Mouse (Mus musculus) heart, postnatal 36 days (tissue): ENCODE measurements around the gene Gprc6a. TPM values are rescaled to one million over a fixed set of nuclear protein-coding genes. Genes with fewer than 3 reads are reported as not detected.

Experiments
- DNase-seq, 2 experiments: peaks; one replicate each; pipeline ENCODE4 v3.0.0; 2021 to 2022
- intact Hi-C: fragments of 180-260 bp; cut with DNase I; formaldehyde crosslinking; loops from one replicate; pipeline ENCODE4 v1.15.1; 2025
- total RNA-seq, 2 experiments: library from RNA; stranded (reverse); gene quantifications; 2 replicates each; pipeline ENCODE4 v1.2.3; 2021

Gprc6a gene
- not detected for total RNA-seq

DNA sequence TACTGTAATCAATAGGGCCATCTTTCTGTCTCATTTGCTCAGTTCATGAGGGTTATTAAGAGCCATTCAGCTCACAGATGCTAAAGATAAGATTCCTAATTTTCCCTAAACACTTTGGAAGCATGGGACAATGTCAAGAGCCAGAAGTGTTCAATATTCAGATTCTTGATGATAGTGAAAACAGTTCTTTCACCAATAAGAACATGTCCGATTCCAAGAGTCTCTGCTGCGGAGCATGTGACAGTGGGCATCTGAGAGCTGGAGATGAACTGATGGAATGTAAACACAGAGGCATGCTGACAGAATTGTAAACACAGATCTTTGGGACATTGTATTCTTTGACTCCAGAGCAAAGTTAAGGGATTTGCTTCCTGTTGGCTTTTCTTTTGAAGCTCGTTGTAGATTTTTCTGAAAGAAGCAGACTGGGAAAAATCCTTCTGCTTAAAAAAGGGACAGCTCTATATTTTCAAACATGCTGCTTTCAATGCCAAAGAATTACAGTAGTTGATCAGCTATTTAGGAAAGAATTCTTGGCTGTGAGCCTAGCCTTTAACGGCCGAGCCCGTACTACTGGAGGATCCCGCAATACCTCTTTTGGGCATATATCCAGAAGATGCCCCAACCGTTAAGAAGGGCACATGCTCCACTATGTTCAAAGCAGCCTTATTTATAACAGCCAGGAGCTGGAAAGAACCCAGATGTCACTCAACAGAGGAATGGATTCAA lies at the start of gene Gprc6a:
TSS of gene Gprc6a (minus strand) at position 51 of the 726 bp plus-strand sequence.
- DNase-seq, result no peak
- intact Hi-C loops, result no loop called here

DNA sequence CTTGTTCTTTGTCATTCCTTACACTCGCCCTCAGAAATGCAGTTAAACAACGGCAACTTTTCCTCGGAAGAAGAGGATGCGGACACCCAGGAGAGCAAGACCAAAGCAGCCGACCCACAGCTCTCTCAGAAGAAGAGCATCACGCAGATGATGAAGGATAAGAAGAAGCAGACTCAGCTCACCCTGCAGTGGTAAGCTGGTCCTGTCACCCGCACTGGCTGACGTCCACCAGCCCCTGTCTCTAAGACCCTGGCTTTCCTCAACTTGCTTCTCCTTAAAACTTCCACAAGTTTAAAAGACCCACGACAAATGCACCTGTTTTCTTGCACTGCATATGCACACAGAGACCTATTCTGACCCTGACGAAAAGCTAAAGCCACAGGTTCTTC lies 47.0 kb upstream of the Gprc6a start:
- no peak for DNase-seq
- intact Hi-C loops, result no loop called here

GRCm38 (mm10) chr10:51677548-51678250 lies 46.4 kb upstream of the Gprc6a start, which contains the start of gene Rfx6:
Gene Rfx6, plus strand, starts transcription at chr10:51677756.
- DNase-seq, result no peak
- intact Hi-C loops, result no loop called here

DNA sequence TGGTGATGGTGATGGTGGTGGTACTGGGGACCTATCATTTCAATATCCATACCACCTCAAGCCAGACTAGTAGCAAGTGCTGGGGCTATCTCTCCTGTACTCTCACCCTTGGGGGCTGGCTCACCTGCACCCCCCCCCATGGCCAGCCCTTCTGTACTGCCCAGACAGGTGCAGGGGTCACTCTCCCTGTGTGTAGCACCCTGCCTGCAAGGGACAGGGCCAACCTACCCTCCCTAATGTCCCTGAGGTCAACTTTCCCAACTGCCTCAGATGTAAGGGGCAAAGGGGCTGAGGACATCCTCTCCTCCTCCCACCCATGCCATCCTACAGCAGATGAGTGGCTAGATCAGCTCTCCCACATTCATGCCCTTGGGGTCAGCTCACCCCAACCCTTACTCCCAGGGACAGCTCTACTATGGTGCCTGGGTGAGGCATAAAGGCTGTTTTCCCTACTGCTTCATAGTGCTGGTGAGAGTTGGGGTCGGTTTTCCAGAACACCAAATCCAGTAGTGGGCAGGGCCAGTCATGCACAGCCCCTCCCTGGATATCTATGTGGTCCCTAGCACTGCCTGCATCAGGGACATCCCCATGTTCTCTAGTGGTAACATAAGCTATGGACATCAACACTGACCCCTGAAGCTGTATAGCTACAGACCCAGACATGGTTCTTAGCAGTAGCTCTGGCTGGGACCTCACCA lies 41.0 kb upstream of the Gprc6a start:
- DNase-seq, result no peak

DNA sequence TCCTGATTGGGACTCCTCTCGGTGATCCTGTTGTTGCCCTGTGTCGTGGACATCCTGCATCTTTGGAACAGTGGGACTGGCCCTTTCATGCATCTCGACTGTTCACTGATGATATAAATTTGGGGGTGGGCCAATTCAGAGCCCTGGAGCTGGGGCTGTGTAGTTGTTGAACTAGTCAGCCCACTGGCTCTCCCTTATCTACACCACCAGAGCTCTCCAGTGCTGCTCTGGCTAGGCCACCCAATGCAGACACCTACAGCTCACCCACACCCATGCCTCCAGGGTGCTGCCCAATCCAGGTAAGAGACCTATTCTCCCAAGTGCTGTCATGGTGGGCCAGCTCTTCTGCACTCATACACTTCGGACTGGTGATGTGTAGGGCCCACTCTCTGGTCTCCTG lies 40.3 kb upstream of the Gprc6a start:
- no peak for DNase-seq
- intact Hi-C loops, result no loop called here

More for the DNA sequence above, 41.0 kb upstream of the Gprc6a start:
- intact Hi-C loops, result no loop called here

- no peak for DNase-seq
- intact Hi-C loops, result no loop called here
Measured at GRCm38 (mm10) chr10:51669334-51669733, 38.1 kb upstream of the Gprc6a start.

- DNase-seq, result no peak
- intact Hi-C loops, result loop anchor here (5.0 kb wide), 2 partner anchors 60 to 105 kb away; no protein-coding TSS in a partner anchor
Measured at GRCm38 (mm10) chr10:51657324-51657723, 26.1 kb upstream of the Gprc6a start.

DNA sequence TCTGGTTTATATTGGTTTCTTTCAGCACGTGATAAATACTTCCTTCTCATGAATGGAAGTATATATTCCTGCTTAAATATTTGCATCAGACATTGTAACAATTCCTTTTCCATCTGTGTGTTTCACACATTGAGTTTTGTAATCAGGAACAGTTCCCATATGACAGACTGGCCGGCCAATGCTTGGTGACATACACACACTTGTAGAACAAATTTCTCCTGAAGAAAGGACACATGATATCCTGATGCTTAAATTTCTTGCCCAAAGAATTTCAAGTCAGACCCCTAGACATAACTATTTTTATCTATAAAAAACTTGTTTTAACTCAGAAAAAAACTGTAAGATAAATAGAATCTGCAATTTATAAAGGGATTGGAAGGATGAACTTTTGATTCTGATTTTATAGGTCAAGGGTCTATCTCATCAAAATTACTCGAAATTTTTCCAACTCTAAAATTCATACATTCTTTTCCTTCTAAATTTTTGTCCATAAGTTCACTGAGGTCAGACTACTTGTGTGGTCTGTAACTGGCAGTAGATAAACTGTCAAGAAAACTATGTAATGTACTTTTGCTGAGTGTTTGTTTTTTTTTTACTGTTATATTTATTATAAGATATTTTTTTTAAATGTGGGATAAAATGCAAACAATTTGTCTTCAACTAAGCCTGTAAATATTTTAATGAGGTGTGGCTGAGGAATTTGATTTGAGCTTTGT lies 18.4 kb upstream of the Gprc6a start:
- no peak for DNase-seq
- intact Hi-C loops, result no loop called here

DNA sequence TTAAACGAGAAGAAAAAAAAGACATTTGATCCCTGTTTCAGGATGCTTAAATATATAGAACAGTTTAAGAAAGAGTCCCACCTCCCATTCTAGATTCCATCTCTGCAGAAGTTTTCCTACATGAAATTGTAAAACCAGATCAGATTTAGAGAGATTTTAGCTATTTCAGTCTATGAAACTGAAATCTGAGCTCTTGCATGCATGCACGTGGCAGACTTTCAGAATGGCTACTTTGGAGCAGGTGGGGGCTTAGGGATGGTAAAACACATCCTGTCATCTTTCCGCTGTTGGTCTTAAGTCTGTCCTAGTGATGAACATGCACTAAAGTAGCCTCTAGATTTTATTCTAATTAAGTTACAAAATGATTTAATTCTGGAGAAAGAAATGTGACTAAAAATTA lies 10.1 kb downstream of the Gprc6a start:
- DNase-seq, result no peak
- intact Hi-C loops, result no loop called here

GRCm38 (mm10) chr10:51620126-51620525 lies 11.1 kb downstream of the Gprc6a start:
- no peak for DNase-seq
- intact Hi-C loops, result no loop called here

- intact Hi-C loops, result no loop called here
- no peak for DNase-seq
Measured at GRCm38 (mm10) chr10:51618538-51618937, 12.7 kb downstream of the Gprc6a start.

DNA sequence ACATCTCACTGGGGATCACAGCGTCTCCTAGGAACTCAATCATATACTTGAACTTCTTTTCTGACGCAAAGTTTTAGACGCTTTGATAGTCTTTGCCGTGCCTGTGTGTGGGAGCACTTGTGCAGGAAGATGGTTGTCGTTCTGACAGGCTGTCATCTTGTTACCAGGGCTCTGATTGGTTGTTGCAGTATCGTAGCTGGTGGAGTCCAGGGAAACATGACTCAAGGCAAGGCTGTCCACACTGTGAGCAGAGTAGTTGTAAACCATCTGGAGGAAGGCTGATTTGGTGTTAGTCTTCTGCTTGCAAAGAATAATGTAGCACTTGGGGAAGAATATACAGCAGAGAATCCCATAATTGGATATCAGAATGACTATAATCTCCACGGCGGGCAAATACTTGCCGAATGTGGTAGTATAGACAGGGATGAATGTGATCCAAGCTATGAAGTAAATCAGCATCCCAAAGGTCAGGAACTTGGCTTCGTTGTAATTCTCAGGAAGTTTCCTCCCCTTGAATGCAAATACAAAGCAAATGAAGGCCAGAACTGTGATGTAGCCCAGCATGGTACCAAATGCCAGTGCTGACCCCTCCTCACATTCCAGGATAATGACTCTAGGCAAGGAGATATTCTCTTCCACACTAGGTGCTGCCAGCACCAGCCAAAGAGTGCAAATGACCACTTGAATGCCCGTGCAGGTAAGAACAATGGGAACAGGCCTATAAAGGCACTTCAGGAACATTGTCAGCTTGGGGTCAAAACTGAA lies 16.3 kb downstream of the Gprc6a start:
- DNase-seq, result no peak
- intact Hi-C loops, result no loop called here

DNA sequence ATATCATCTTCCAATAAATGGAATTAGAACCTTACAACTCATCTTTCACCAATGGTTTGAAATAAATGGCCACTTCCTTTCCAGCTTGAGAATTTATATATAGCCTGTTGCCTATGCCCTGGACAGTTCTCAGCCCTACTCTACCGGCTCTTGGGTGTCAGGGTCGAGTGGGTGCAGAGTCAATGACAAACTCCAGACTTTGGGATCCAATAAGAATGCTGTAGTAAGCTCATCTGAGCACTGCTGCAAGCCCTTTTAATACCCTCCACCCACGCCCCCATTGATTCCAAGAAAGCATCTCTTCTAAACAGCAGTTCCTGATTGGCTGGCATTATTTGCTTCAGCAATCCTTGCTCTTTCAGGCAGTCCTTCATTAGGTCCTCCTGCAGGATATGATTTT lies 17.8 kb downstream of the Gprc6a start:
- DNase-seq, result no peak
- intact Hi-C loops, result no loop called here

GRCm38 (mm10) chr10:51611969-51612682 lies 19.1 kb downstream of the Gprc6a start:
- no peak for DNase-seq

DNA sequence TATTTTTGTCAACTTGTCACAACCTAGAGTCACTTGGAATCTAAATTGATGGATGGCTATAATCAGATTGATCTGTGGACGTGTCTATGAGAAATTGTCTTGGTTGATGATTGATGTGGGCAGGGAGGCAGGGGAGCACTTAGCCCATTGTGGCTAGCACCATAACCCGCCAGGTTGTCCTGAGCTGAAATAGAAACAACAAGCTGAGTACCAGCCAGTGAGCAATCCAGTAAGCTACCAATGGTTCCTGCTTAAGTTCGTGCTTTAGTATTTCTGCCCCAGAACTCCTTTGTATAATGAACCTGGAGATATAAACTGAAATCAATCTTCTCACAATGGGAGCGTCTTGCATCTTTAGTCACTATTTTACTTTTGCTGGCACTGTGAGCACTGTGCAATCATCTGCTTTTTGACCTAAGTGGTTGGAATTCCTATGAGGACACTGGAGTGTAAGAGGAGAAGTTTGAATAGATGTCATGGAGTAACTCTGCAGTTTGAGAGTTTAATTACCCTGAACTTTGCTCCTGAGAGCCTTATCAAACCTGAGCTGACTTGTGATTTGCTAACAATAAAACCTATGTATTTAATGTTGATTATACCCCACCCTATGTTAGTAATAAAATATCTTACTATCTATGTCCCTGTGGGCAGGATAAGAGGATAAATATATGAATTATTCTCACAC lies 21.4 kb downstream of the Gprc6a start:
- intact Hi-C loops, result no loop called here
- DNase-seq, result no peak

More at GRCm38 (mm10) chr10:51611969-51612682, 19.1 kb downstream of the Gprc6a start:
- intact Hi-C loops, result no loop called here

DNA sequence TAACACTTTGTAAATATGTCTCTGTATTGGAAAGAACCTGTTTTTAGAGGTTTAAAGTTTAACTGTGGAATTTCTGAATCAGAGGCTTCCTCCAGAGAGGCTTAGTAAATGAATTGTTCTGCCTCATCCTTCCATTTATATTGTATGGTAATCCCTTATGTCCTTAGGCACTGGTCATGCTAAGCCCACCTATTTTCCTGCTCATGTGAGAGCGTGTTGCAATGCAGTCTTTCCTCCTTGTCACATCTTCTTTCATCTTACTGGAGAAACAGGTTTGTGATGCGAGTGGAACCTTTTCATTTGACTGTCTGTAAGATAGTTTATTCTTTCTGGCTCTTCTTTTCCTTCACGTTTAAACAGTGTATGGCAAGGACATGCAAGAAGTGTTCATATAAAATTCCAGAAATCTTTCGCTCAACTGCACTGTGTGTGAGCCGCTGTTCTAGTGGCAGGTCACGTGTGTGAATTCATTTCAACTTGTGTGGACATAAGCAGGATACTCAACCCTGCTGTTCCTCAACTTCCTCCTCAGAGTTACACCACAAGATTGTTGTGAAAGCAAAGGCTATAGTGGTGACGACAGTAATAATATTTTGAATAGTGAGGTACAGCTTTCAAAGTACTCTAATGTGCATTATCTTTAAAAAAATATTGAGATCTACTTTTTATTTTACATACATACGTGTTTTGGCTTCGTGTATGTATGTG lies 34.2 kb downstream of the Gprc6a start:
- intact Hi-C loops, result loop anchor here (5.0 kb wide), 1 partner anchor 60 kb away; no protein-coding TSS in a partner anchor
- DNase-seq, result no peak

- intact Hi-C loops, result loop anchor here (5.0 kb wide), 1 partner anchor 62 kb away; no protein-coding TSS in a partner anchor
Measured at GRCm38 (mm10) chr10:51595001-51595931, 36.0 kb downstream of the Gprc6a start.

More at GRCm38 (mm10) chr10:51595001-51595931, 36.0 kb downstream of the Gprc6a start:
- DNase-seq, result no peak
